Mouse (Mus musculus) urinary bladder, postnatal 14 days (tissue): ENCODE data around the gene Tyro3.

Source experiments
- DNase-seq: peaks from one replicate; pipeline ENCODE4 v3.0.0; 2021; ENCODE audit warnings: low spot score

Gene Tyro3

GRCm38 (mm10) chr2:119857341-119857740 is 59.8 kb downstream of the Tyro3 start:
- no peak for DNase-seq

DNA sequence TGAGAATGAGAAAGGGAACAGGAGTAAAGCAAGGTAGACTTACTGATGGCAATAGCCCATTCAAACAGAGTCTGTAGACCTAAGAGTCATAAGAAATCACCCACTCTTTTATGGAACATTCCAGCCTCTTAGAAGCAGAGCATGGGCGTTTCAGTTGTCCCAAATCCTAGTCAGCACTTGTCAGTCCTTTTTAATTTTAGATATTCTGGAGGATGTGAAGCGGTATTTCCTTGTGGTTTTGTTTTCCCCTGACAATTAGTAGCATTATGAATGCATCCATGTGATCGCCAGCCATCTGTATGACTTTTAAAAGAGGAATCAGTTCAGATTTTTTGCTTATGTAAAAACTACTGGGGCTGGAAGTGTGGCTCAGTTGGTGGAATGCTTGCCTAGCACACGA is 67.0 kb downstream of the Tyro3 start:
- no peak for DNase-seq
